In the genomic region with DNA sequence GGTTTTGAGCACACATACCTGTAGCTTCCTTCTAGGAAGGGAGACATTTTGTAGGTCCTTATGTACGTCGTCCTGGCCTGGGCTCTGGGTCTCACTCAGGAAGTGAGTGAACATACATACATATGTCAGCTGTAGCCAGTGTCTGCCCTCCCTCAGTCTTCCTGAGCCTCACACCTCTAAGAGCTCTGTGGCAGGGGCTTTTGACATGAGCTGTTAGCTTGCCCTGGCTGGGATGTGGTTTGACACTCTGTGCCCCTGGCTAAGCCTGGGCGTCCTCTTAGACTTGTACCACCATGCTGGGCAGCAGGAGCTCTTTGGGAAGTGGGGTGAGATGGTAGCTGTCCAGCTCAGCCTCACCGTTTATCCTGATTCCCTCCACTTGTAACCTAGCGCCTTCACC, we compare ENCODE assay signal across 8 mouse cellular contexts. TPM values are rescaled to one million over a fixed set of nuclear protein-coding genes. Genes with fewer than 3 reads are reported as not detected.
DNase-seq lines count a peak whose midpoint lies in the region; ATAC-seq and TF ChIP-seq lines count a peak whose summit lies in the region.

No protein-coding gene starts in this region.

- H3K4me1 ChIP-seq in heart, embryonic 11.5 days (ENCODE audit: control insufficient read depth, insufficient read depth, low read length), result peaks cover 27% of the 10 kb centered on the region
- H3K4me1 ChIP-seq in G1E (ENCODE audit: insufficient read depth, low read depth, low read length), result peaks cover 70% of the 10 kb centered on the region
- H3K4me1 ChIP-seq in hindbrain, embryonic 13.5 days (replicated peaks), result peaks cover 42% of the 10 kb centered on the region
- H3K4me1 ChIP-seq in midbrain, embryonic 10.5 days, result peaks cover 34% of the 10 kb centered on the region

- no peaks in the 10 kb centered on the region for H3K9me3 ChIP-seq in heart, embryonic 11.5 days (replicated peaks; ENCODE audit: control insufficient read depth, low read length)
- H3K9me3 ChIP-seq in G1E (replicated peaks), result no peaks in the 10 kb centered on the region
- H3K9me3 ChIP-seq in hindbrain, embryonic 13.5 days, result no peaks in the 10 kb centered on the region
- no peaks in the 10 kb centered on the region for H3K9me3 ChIP-seq in midbrain, embryonic 10.5 days (replicated peaks)

- TF ChIP-seq CTCF in G1E (IDR thresholded peaks at IDR 0.05; ENCODE audit: low read depth, low read length), result no peak

- 0 out of 2 replicates have a peak overlapping the region, but pooled peaks have one; percentile 97 for H3K4me3 ChIP-seq in heart, embryonic 11.5 days (ENCODE audit: low read depth, low read length)
- H3K4me3 ChIP-seq in G1E (ENCODE audit: low read depth, low read length), result peak overlapping the region; percentile 56; the same call in 1 of the 2 replicates
- H3K4me3 ChIP-seq in hindbrain, embryonic 13.5 days, result 0 out of 2 replicates have a peak overlapping the region, but pooled peaks have one; percentile 98
- H3K4me3 ChIP-seq in midbrain, embryonic 10.5 days, result peak overlapping the region; percentile 95; the same call in 1 of the 2 replicates

- H3K36me3 ChIP-seq in heart, embryonic 11.5 days (ENCODE audit: control insufficient read depth, insufficient read depth, low read length), result no peaks in the 10 kb centered on the region
- peaks cover 47% of the 10 kb centered on the region for H3K36me3 ChIP-seq in G1E (replicated peaks)
- no peaks in the 10 kb centered on the region for H3K36me3 ChIP-seq in hindbrain, embryonic 13.5 days
- H3K36me3 ChIP-seq in midbrain, embryonic 10.5 days, result peaks cover 3% of the 10 kb centered on the region; the same call in 1 of the 2 replicates

- DNase-seq in heart, postnatal 4 days, result no peak
- no peak for DNase-seq in G1E (ENCODE audit: low spot score)
- no peak for DNase-seq in midbrain, embryonic 10.5 days (ENCODE audit: low spot score)
- DNase-seq in cerebellum, adult 9-11 months, result no peak
- no peak for DNase-seq in urinary bladder, postnatal 10 days (ENCODE audit: low spot score)
- no peak for DNase-seq in frontal cortex, postnatal 25 days (ENCODE audit: low spot score in 2 of 2)

- WGBS in heart, embryonic 11.5 days (ENCODE audit: insufficient replicate concordance), result 68% methylated on average over 5 of the region's 5 CpGs
- WGBS in hindbrain, embryonic 13.5 days, result 80% methylated on average over 5 of the region's 5 CpGs
- 82% methylated on average over 5 of the region's 5 CpGs for WGBS in midbrain, embryonic 10.5 days

- no peak for ATAC-seq in heart, embryonic 11.5 days (replicated peaks; ENCODE audit: insufficient number of reproducible peaks, low FRiP score, low TSS enrichment)
- ATAC-seq in G1E (ENCODE audit: extremely low read depth, insufficient number of reproducible peaks, low FRiP score, poor library complexity, severe bottlenecking), result no peak
- no peak for ATAC-seq in hindbrain, embryonic 13.5 days (ENCODE audit: low FRiP score)

- H3K27me3 ChIP-seq in heart, embryonic 11.5 days (ENCODE audit: control insufficient read depth, insufficient read depth, low read length), result no peaks in the 10 kb centered on the region
- H3K27me3 ChIP-seq in G1E (ENCODE audit: insufficient read depth, low read length), result no peaks in the 10 kb centered on the region
- H3K27me3 ChIP-seq in hindbrain, embryonic 13.5 days, result no peaks in the 10 kb centered on the region
- no peaks in the 10 kb centered on the region for H3K27me3 ChIP-seq in midbrain, embryonic 10.5 days (ENCODE audit: low read depth, poor library complexity, severe bottlenecking)

- no peak overlapping the region for H3K27ac ChIP-seq in heart, embryonic 11.5 days (ENCODE audit: low read depth, low read length)
- H3K27ac ChIP-seq in hindbrain, embryonic 13.5 days, result no peak overlapping the region
- H3K27ac ChIP-seq in midbrain, embryonic 10.5 days (replicated peaks), result no peak overlapping the region

- H3K9ac ChIP-seq in heart, embryonic 11.5 days (ENCODE audit: low read depth, low read length), result no peak overlapping the region
- H3K9ac ChIP-seq in hindbrain, embryonic 13.5 days, result peak overlapping the region; percentile 99

- H3K4me2 ChIP-seq in heart, embryonic 11.5 days, result peak overlapping the region; percentile 90
- H3K4me2 ChIP-seq in hindbrain, embryonic 13.5 days, result peak overlapping the region; percentile 87

RNA-seq across cellular contexts. Expression of gene Zfp598, which starts 1.9 kb away (rescaled TPM):
- polyA plus RNA-seq in heart, embryonic 11.5 days (2014; fragmentation: Nextera tagmentation; extraction: Ambion mirVana), result 19.7 and 22.0 TPM in 2 replicates
- total RNA-seq in heart, postnatal 4 days (2021), result 10 to 100 TPM; 26.0 to 26.6 TPM
- total RNA-seq in G1E (2014; fragmentation: Nextera tagmentation) (55.9 and 59.1 TPM in 2 replicates), G1E (2017) (11.2 and 12.0 TPM in 2 replicates)
- polyA plus RNA-seq in G1E (2012), result 86.4 and 99.2 TPM in 2 replicates
- polyA plus RNA-seq in hindbrain, embryonic 13.5 days (2015; fragmentation: Nextera tagmentation; extraction: Ambion mirVana), result 17.7 and 17.8 TPM in 2 replicates
- polyA plus RNA-seq in midbrain, embryonic 10.5 days (2016; fragmentation: Nextera tagmentation; extraction: Ambion mirVana), result 21.7 and 24.3 TPM in 2 replicates

RNA-seq across cellular contexts. Expression of gene Npw, which starts 13.1 kb away (rescaled TPM):
- polyA plus RNA-seq in heart, embryonic 11.5 days (2014; fragmentation: Nextera tagmentation; extraction: Ambion mirVana), result not detected in 2 replicates
- not detected for total RNA-seq in heart, postnatal 4 days (2021)
- total RNA-seq in G1E (2014; fragmentation: Nextera tagmentation) (not detected in 2 replicates), G1E (2017) (not detected in 2 replicates)
- not detected in 2 replicates for polyA plus RNA-seq in G1E (2012)
- not detected in 2 replicates for polyA plus RNA-seq in hindbrain, embryonic 13.5 days (2015; fragmentation: Nextera tagmentation; extraction: Ambion mirVana)
- polyA plus RNA-seq in midbrain, embryonic 10.5 days (2016; fragmentation: Nextera tagmentation; extraction: Ambion mirVana), result not detected in 2 replicates

RNA-seq across cellular contexts. Expression of gene Syngr3, which starts 18.4 kb away (rescaled TPM):
- 0.39 and 0.65 TPM in 2 replicates for polyA plus RNA-seq in heart, embryonic 11.5 days (2014; fragmentation: Nextera tagmentation; extraction: Ambion mirVana)
- under 1 TPM; 0.14 to 0.27 TPM for total RNA-seq in heart, postnatal 4 days (2021)
- total RNA-seq in G1E (2014; fragmentation: Nextera tagmentation) (not detected in 2 replicates), G1E (2017) (0.17 TPM in 1 of 2 replicates, not detected in the other)
- 0.08 and 0.12 TPM in 2 replicates for polyA plus RNA-seq in G1E (2012)
- 114 and 115 TPM in 2 replicates for polyA plus RNA-seq in hindbrain, embryonic 13.5 days (2015; fragmentation: Nextera tagmentation; extraction: Ambion mirVana)
- polyA plus RNA-seq in midbrain, embryonic 10.5 days (2016; fragmentation: Nextera tagmentation; extraction: Ambion mirVana), result 10.3 and 16.1 TPM in 2 replicates

RNA-seq across cellular contexts. Expression of gene Slc9a3r2, which starts 21.2 kb away (rescaled TPM):
- 52.7 and 58.0 TPM in 2 replicates for polyA plus RNA-seq in heart, embryonic 11.5 days (2014; fragmentation: Nextera tagmentation; extraction: Ambion mirVana)
- 10 to 100 TPM; 61.8 to 75.0 TPM for total RNA-seq in heart, postnatal 4 days (2021)
- total RNA-seq in G1E (2014; fragmentation: Nextera tagmentation) (not detected in 2 replicates), G1E (2017) (0.16 TPM in 1 of 2 replicates, not detected in the other)
- 0.03 and 0.07 TPM in 2 replicates for polyA plus RNA-seq in G1E (2012)
- polyA plus RNA-seq in hindbrain, embryonic 13.5 days (2015; fragmentation: Nextera tagmentation; extraction: Ambion mirVana), result 32.7 and 34.3 TPM in 2 replicates
- polyA plus RNA-seq in midbrain, embryonic 10.5 days (2016; fragmentation: Nextera tagmentation; extraction: Ambion mirVana), result 30.2 and 33.2 TPM in 2 replicates

RNA-seq across cellular contexts. Expression of gene Gfer, which starts 24.6 kb away (rescaled TPM):
- polyA plus RNA-seq in heart, embryonic 11.5 days (2014; fragmentation: Nextera tagmentation; extraction: Ambion mirVana), result 36.7 and 39.0 TPM in 2 replicates
- 10 to 100 TPM; 23.3 to 25.6 TPM for total RNA-seq in heart, postnatal 4 days (2021)
- total RNA-seq in G1E (2014; fragmentation: Nextera tagmentation) (10.5 and 15.7 TPM in 2 replicates), G1E (2017) (34.1 and 46.4 TPM in 2 replicates)
- polyA plus RNA-seq in G1E (2012), result 149 and 184 TPM in 2 replicates
- polyA plus RNA-seq in hindbrain, embryonic 13.5 days (2015; fragmentation: Nextera tagmentation; extraction: Ambion mirVana), result 38.7 and 38.9 TPM in 2 replicates
- polyA plus RNA-seq in midbrain, embryonic 10.5 days (2016; fragmentation: Nextera tagmentation; extraction: Ambion mirVana), result 52.3 and 58.5 TPM in 2 replicates
